Mouse (Mus musculus) testis, adult 2 months (tissue): ENCODE data around the gene Creb3.

Experiments used
- CTCF ChIP-seq: fragments of 200-500 bp; IDR thresholded peaks from 2 replicates; pipeline ENCODE4 v1.5.1; 2012; ENCODE audit warnings: low read depth, mild to moderate bottlenecking, inconsistent platforms, low read length, moderate library complexity; ENCODE audit not compliant: control insufficient read depth, insufficient read depth, insufficient replicate concordance
- POLR2A ChIP-seq: fragments of 200-500 bp; IDR thresholded peaks from 2 replicates; pipeline ENCODE4 v1.6.1; 2012; ENCODE audit warnings: low read depth, mild to moderate bottlenecking, inconsistent platforms, low read length, moderate library complexity; ENCODE audit not compliant: control insufficient read depth

- no peak for TF ChIP-seq CTCF
- no peak for TF ChIP-seq POLR2A
Observed at GRCm38 (mm10) chr4:43533270-43533669, 28.9 kb upstream of the Creb3 start.
